Mouse (Mus musculus): ENCODE measurements around the gene Pithd1. TPM values are rescaled to one million over a fixed set of nuclear protein-coding genes. Genes with fewer than 3 reads are reported as not detected.
A peak's percentile ranks its signal among the peaks of the same experiment; 100 is the strongest.

The Pithd1 gene
- 73.3 and 73.6 TPM in 2 replicates for polyA plus RNA-seq (2014; fragmentation: Nextera tagmentation; extraction: Ambion mirVana)

DNA sequence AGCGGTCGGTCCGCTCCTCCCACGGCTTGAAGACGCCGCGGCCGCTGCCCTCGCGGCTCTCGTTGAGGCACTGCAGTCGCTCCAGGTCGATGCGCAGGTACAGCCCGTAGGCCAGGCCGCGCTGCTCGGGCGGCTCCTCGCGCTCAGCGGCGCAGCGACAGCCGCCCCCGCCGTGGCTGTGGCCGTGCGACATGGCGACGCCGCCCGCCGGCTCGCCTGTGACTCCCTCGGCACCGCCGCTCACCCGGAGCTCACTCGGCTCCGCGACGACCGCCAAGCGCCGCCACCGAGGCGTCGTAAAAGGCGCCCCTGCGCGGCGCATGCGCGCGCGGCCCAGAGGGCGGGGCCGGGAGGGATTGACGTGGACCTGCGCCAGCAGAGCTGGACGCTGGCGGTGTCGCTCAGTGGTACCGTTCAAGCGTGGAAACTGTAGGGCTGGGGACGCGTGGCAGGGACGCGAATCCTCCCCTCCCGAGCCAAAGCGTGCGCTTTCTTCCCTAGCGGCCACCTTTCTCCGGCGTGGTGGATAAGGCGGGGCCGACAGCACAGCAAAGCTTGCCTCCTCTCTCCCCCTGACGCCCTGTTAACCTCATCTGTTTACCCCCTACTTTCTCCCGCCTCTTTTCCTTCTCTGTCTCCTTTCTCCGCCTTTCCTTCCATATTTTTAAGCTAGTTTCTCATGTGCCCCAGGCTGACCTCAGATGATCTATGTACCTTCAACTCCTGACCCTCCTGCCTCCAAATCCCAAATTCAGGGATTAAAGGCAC lies at the start of gene Pithd1:
TSS of gene Pithd1 (minus strand) at position 322 of the 768 bp plus-strand sequence.
- Histone ChIP-seq H3K27me3 (ENCODE audit: control insufficient read depth, insufficient read depth, low read length) (no peaks in the 10 kb centered on the region), H3K4me3 (ENCODE audit: low read depth, low read length) (peak within 1 kb of the TSS; percentile 92), H3K36me3 (ENCODE audit: control insufficient read depth, insufficient read depth, low read length) (no peaks in the 10 kb centered on the region), H3K27ac (ENCODE audit: low read depth, low read length) (peak within 1 kb of the TSS; percentile 87), H3K4me2 (ENCODE audit: low read depth, low read length) (peak within 1 kb of the TSS; percentile 91), H3K4me1 (ENCODE audit: control insufficient read depth, insufficient read depth, low read length) (peaks cover 14% of the 10 kb centered on the region), H3K9ac (replicated peaks; ENCODE audit: low read depth, low read length) (peak within 1 kb of the TSS; percentile 86), H3K9me3 (ENCODE audit: control insufficient read depth, low read length) (no peaks in the 10 kb centered on the region)
- peak; percentile 94 for ATAC-seq (ENCODE audit: low read depth)
- under 1% methylated on average over 54 of the region's 81 CpGs for WGBS

DNA sequence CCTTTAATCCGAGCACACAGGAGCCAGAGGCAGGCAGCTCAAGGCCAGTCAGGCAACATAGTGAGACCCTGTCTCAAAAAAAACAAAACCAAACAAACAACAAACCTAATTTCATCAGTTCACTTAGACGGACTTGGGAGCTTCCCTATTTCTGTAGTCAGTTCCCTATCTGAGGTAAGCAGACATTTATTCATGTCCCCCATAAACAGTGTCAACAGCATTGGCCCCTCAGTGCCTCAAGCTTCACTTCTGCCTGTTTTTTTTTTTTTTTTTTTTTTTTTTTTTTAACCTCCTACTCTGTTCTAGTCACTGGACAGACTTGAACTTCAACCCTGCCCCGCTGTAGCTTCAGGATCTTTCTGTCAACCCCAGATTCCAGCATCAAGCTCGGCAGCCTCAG lies 48.0 kb upstream of the Pithd1 start:
- Histone ChIP-seq H3K4me2 (ENCODE audit: low read depth, low read length) (no peak overlapping the region), H3K4me3 (ENCODE audit: low read depth, low read length) (no peak overlapping the region), H3K9me3 (ENCODE audit: control insufficient read depth, low read length) (no peaks in the 10 kb centered on the region), H3K27me3 (ENCODE audit: control insufficient read depth, insufficient read depth, low read length) (no peaks in the 10 kb centered on the region), H3K36me3 (ENCODE audit: control insufficient read depth, insufficient read depth, low read length) (no peaks in the 10 kb centered on the region), H3K27ac (ENCODE audit: low read depth, low read length) (no peak overlapping the region), H3K9ac (replicated peaks; ENCODE audit: low read depth, low read length) (no peak overlapping the region), H3K4me1 (ENCODE audit: control insufficient read depth, insufficient read depth, low read length) (no peaks in the 10 kb centered on the region)
- 92% methylated on average over 4 of the region's 4 CpGs for WGBS
- ATAC-seq (ENCODE audit: low read depth): no peak

DNA sequence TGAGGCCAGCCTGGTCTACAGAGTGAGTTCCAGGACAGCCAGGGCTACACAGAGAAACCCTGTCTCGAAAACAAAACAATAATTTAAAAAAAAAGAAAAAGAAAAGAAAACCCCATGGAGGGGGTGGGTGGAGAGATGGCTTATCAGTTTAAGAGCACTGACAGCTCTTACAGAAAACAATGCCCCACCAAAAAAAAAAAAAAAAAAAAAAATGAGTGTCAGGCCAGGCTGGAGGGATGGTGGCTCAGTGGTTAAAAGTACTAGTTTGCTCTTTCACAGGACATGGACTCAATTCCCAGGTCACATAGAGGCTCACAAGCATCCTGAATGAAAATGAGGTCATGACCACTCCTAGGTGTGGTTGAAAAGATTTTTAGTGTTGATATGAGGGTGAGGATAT lies 46.2 kb upstream of the Pithd1 start:
- Histone ChIP-seq H3K4me1 (ENCODE audit: control insufficient read depth, insufficient read depth, low read length) (no peaks in the 10 kb centered on the region), H3K4me2 (ENCODE audit: low read depth, low read length) (no peak overlapping the region), H3K9ac (replicated peaks; ENCODE audit: low read depth, low read length) (no peak overlapping the region), H3K27me3 (ENCODE audit: control insufficient read depth, insufficient read depth, low read length) (no peaks in the 10 kb centered on the region), H3K36me3 (ENCODE audit: control insufficient read depth, insufficient read depth, low read length) (no peaks in the 10 kb centered on the region), H3K27ac (ENCODE audit: low read depth, low read length) (no peak overlapping the region), H3K9me3 (ENCODE audit: control insufficient read depth, low read length) (no peaks in the 10 kb centered on the region), H3K4me3 (ENCODE audit: low read depth, low read length) (no peak overlapping the region)
- no peak for ATAC-seq (ENCODE audit: low read depth)
- WGBS: 93% methylated on average over 1 of the region's 1 CpGs

DNA sequence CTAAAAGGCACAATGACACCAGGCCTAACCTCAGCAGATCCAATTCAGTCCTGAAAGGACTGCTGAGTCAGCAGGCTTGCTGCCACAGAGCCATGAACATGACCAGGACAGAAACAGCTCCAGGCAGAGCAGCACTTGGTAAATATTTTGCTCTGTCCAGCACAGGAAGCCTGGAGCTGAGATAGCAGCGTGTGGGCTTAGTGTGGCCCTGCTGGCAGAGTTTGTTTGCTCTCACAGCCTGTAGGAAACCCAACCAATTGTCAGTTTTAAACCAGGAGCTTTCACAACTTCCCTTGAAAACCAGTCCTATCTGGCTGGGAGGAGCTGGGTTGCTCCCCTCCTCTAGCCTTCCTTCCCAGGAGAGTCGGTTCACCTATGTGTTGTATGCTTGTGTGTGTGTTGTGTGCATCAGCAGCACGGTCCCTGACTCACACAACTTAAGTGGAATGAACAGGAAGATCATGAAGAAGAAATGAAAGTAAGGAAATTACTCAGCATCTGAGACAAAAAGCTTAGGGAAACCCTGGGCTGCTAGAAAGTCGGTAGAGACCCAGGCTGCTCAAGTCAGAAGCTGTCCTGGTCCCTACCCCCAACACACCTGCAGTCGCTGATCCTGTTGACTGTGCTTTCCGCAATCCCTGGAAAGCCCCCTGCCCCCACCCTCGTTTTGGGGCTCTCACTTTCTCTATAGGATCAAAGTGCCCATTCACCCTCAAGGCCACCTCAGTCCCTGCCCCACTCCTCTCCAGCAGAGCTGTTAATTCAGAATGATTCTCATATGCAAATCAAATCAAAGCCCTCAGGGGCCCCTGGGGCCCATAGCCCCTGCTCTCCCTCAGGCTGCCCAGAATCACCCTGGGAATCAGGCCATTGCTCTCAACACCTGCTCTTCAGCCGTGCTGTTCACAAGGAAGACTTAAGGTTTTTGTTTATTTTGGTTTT lies 44.2 kb upstream of the Pithd1 start:
- no peak overlapping the region for H3K4me2 ChIP-seq (ENCODE audit: low read depth, low read length)
- H3K4me1 ChIP-seq (ENCODE audit: control insufficient read depth, insufficient read depth, low read length): no peaks in the 10 kb centered on the region
- H3K27me3 ChIP-seq (ENCODE audit: control insufficient read depth, insufficient read depth, low read length): no peaks in the 10 kb centered on the region
- WGBS: 10% methylated on average over 8 of the region's 8 CpGs
- H3K4me3 ChIP-seq (ENCODE audit: low read depth, low read length): no peak overlapping the region
- ATAC-seq (ENCODE audit: low read depth): no peak
- no peaks in the 10 kb centered on the region for H3K9me3 ChIP-seq (ENCODE audit: control insufficient read depth, low read length)
- H3K36me3 ChIP-seq (ENCODE audit: control insufficient read depth, insufficient read depth, low read length): peaks cover 6% of the 10 kb centered on the region; the same call in 1 of the 2 replicates
- H3K9ac ChIP-seq (replicated peaks; ENCODE audit: low read depth, low read length): no peak overlapping the region
- no peak overlapping the region for H3K27ac ChIP-seq (ENCODE audit: low read depth, low read length)

DNA sequence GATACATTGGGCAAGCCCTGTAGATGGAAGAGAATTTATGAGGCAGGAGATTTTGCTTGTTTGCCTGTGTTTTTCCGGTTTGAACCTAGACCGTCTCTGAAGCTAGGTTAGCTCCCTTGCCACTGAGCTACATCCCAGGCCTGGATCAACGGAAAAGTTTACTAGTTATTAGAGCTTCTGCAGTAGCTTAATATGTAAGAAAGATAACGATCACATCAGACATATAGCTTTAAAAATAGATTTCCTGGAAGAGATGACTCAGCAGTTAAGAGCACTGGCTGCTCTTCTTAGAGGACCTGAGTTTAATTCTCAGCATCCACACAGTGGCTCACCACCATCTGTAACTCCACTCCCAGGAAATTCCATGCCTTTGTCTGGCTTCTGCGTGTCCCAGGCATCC lies 41.6 kb upstream of the Pithd1 start:
- H3K27me3 ChIP-seq (ENCODE audit: control insufficient read depth, insufficient read depth, low read length): no peaks in the 10 kb centered on the region
- no peak overlapping the region for H3K27ac ChIP-seq (ENCODE audit: low read depth, low read length)
- no peaks in the 10 kb centered on the region for H3K9me3 ChIP-seq (ENCODE audit: control insufficient read depth, low read length)
- no peak overlapping the region for H3K4me2 ChIP-seq (ENCODE audit: low read depth, low read length)
- 89% methylated on average over 5 of the region's 5 CpGs for WGBS
- H3K9ac ChIP-seq (replicated peaks; ENCODE audit: low read depth, low read length): no peak overlapping the region
- ATAC-seq (ENCODE audit: low read depth): no peak
- no peak overlapping the region for H3K4me3 ChIP-seq (ENCODE audit: low read depth, low read length)
- H3K4me1 ChIP-seq (ENCODE audit: control insufficient read depth, insufficient read depth, low read length): no peaks in the 10 kb centered on the region
- peaks cover 6% of the 10 kb centered on the region; the same call in 1 of the 2 replicates for H3K36me3 ChIP-seq (ENCODE audit: control insufficient read depth, insufficient read depth, low read length)

DNA sequence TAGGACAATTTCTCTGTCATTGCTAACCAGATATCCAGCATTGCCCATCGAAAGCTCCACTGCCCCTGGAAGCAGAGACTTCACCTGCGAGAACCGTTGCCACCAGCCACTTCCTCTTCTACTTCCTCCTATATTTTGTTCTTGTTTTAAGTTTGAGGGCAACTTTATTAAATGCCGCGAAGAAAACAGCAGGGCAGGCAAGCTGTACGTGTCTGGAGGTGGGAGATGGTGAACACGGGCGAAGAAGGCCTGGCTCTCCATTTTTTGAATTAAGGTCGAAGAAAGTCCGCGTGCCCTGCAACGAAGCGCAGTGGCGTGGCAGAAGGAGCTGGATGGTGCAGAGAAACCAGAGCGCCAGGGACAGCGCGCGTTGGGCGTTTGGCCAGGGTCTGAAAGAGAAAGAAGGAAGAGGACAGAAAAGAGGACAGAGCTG lies 41.1 kb upstream of the Pithd1 start:
- Histone ChIP-seq H3K9ac (replicated peaks; ENCODE audit: low read depth, low read length) (no peak overlapping the region), H3K4me1 (ENCODE audit: control insufficient read depth, insufficient read depth, low read length) (no peaks in the 10 kb centered on the region), H3K9me3 (ENCODE audit: control insufficient read depth, low read length) (no peaks in the 10 kb centered on the region), H3K27me3 (ENCODE audit: control insufficient read depth, insufficient read depth, low read length) (no peaks in the 10 kb centered on the region), H3K27ac (ENCODE audit: low read depth, low read length) (no peak overlapping the region), H3K36me3 (ENCODE audit: control insufficient read depth, insufficient read depth, low read length) (peaks cover 6% of the 10 kb centered on the region; the same call in 1 of the 2 replicates), H3K4me3 (ENCODE audit: low read depth, low read length) (no peak overlapping the region), H3K4me2 (ENCODE audit: low read depth, low read length) (no peak overlapping the region)
- 88% methylated on average over 19 of the region's 19 CpGs for WGBS
- no peak for ATAC-seq (ENCODE audit: low read depth)

DNA sequence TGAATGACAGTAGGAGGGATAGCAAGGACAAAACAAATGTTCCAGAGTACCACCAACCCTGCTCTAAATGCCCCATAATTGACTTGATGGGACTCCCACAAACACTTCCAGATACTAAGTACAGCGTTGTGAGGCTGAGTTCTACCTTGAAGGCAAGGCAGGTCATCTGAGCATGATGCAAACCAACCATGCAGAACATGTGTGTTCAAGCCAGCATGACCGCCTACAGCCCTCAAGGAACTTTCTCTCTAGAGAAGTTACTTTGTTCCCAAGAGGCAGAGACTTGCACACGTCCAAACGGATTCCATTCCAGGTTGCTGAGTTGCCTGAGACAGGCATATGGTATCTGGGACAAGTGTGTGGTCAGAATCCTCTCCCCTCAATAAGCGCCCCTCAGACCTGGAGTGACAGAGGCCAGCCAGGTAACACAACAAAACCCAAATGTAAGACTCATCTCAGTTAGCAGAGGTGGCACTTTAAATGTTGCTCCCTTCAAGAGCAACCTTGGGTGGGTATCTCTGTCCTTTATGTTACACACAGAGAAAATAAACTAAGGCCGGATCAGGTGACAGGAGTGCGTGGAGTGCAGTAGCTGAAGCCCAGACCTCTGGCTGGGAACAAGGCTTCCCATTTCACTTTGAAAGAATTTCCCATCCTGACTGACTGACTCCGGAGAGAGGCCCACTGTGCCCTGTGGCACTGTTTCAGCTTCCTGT lies 40.5 kb upstream of the Pithd1 start:
- Histone ChIP-seq H3K4me2 (ENCODE audit: low read depth, low read length) (no peak overlapping the region), H3K4me3 (ENCODE audit: low read depth, low read length) (no peak overlapping the region), H3K27me3 (ENCODE audit: control insufficient read depth, insufficient read depth, low read length) (no peaks in the 10 kb centered on the region), H3K4me1 (ENCODE audit: control insufficient read depth, insufficient read depth, low read length) (no peaks in the 10 kb centered on the region), H3K27ac (ENCODE audit: low read depth, low read length) (no peak overlapping the region), H3K9ac (replicated peaks; ENCODE audit: low read depth, low read length) (no peak overlapping the region), H3K36me3 (ENCODE audit: control insufficient read depth, insufficient read depth, low read length) (peaks cover 6% of the 10 kb centered on the region; the same call in 1 of the 2 replicates), H3K9me3 (ENCODE audit: control insufficient read depth, low read length) (no peaks in the 10 kb centered on the region)
- WGBS: 88% methylated on average over 8 of the region's 8 CpGs
- ATAC-seq (ENCODE audit: low read depth): no peak

DNA sequence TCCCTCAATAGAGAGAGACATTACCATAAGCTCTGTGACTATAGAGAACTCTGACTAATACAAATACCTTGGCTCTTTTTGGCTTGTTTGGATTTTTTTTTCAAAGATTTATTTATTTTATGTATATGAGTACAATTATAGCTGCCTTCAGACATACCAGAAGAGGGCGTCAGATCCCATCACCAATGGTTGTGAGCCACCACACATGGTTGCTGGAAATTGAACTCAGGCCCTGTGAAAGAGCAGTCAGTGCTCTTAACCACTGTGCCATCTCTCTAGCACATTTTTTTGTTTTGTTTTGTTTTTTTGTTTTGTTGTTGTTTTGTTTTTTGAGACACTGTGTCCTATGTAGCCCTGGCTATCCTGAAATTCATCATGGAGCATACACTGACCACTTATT lies 38.3 kb upstream of the Pithd1 start:
- H3K9me3 ChIP-seq (ENCODE audit: control insufficient read depth, low read length): no peaks in the 10 kb centered on the region
- H3K9ac ChIP-seq (replicated peaks; ENCODE audit: low read depth, low read length): no peak overlapping the region
- H3K4me1 ChIP-seq (ENCODE audit: control insufficient read depth, insufficient read depth, low read length): peaks cover 5% of the 10 kb centered on the region; the same call in 1 of the 2 replicates
- peaks cover 6% of the 10 kb centered on the region; the same call in 1 of the 2 replicates for H3K36me3 ChIP-seq (ENCODE audit: control insufficient read depth, insufficient read depth, low read length)
- ATAC-seq (ENCODE audit: low read depth): no peak
- no peak overlapping the region for H3K27ac ChIP-seq (ENCODE audit: low read depth, low read length)
- no peak overlapping the region for H3K4me2 ChIP-seq (ENCODE audit: low read depth, low read length)
- H3K4me3 ChIP-seq (ENCODE audit: low read depth, low read length): no peak overlapping the region
- H3K27me3 ChIP-seq (ENCODE audit: control insufficient read depth, insufficient read depth, low read length): no peaks in the 10 kb centered on the region
- 94% methylated on average over 1 of the region's 1 CpGs for WGBS
